In genomic region chr14:86339007-86339406, GRCm38 (mm10) we compare ENCODE assay signal across 16 mouse cellular contexts.
DNase-seq lines count a peak whose midpoint lies in the region; ATAC-seq lines count a peak whose summit lies in the region.
"Had no signal": no experiment of that assay in that cellular context is flagged by ENCODE, and none has a peak within 500 bp of the region (broad histone marks: within the 10 kb centered on the region; RNA-seq: fewer than 3 reads in every experiment).

No protein-coding gene starts in this region.

- peak; percentile 63 for ATAC-seq in heart, embryonic 16.5 days (replicated peaks; ENCODE audit: extremely low read depth, insufficient read depth, low FRiP score)
- ATAC-seq in midbrain, embryonic 11.5 days (ENCODE audit: low FRiP score) = no peak
- ATAC-seq in midbrain, embryonic 14.5 days (ENCODE audit: low FRiP score, low TSS enrichment) = no peak
- peak; percentile 89 for ATAC-seq in lung, embryonic 16.5 days (ENCODE audit: low read depth)
- ATAC-seq: CD4-positive, CD25-positive, alpha-beta regulatory T cell, adult 4 months; intestine, embryonic 16.5 days had no signal

- intact Hi-C loops in heart, postnatal 36 days (cut with DNase I) = loop anchor here (2.0 to 5.0 kb wide), 5 partner anchors 16 to 130 kb away; no protein-coding TSS in a partner anchor
- intact Hi-C loops in left cerebral cortex, postnatal 25 days (cut with DNase I) = loop anchor here (10.0 kb wide), 1 partner anchor 446 kb away; no protein-coding TSS in a partner anchor

- no peak overlapping the region for H3K4me3 ChIP-seq in heart, embryonic 16.5 days (ENCODE audit: low read length)
- H3K4me3 ChIP-seq in midbrain, embryonic 11.5 days (ENCODE audit: low read depth, low read length) = no peak overlapping the region
- no peak overlapping the region for H3K4me3 ChIP-seq in midbrain, embryonic 14.5 days (replicated peaks; ENCODE audit: low read depth, low read length)
- H3K4me3 ChIP-seq in lung, embryonic 16.5 days (ENCODE audit: low read length) = no peak overlapping the region
- H3K4me3 ChIP-seq: hindbrain, embryonic 13.5 days; limb, embryonic 15.5 days; neural tube, embryonic 12.5 days had no signal

- no peaks in the 10 kb centered on the region for H3K9me3 ChIP-seq in heart, embryonic 16.5 days (replicated peaks; ENCODE audit: control insufficient read depth, low read length)
- no peaks in the 10 kb centered on the region for H3K9me3 ChIP-seq in midbrain, embryonic 11.5 days (ENCODE audit: control insufficient read depth, low read length)
- no peaks in the 10 kb centered on the region for H3K9me3 ChIP-seq in midbrain, embryonic 14.5 days (ENCODE audit: control insufficient read depth, low read length)
- H3K9me3 ChIP-seq in lung, embryonic 16.5 days (ENCODE audit: control insufficient read depth, low read length) = no peaks in the 10 kb centered on the region
- H3K9me3 ChIP-seq: hindbrain, embryonic 13.5 days; limb, embryonic 15.5 days; neural tube, embryonic 12.5 days had no signal

- H3K4me2 ChIP-seq in heart, embryonic 16.5 days (ENCODE audit: low read depth, low read length) = no peak overlapping the region
- H3K4me2 ChIP-seq in midbrain, embryonic 11.5 days = no peak overlapping the region
- H3K4me2 ChIP-seq in midbrain, embryonic 14.5 days (ENCODE audit: low read length) = no peak overlapping the region
- H3K4me2 ChIP-seq in lung, embryonic 16.5 days (ENCODE audit: low read depth, low read length) = no peak overlapping the region
- H3K4me2 ChIP-seq: hindbrain, embryonic 13.5 days; limb, embryonic 15.5 days; neural tube, embryonic 12.5 days had no signal

- H3K27ac ChIP-seq in heart, embryonic 16.5 days (ENCODE audit: low read length) = no peak overlapping the region
- H3K27ac ChIP-seq in midbrain, embryonic 11.5 days (ENCODE audit: low read depth, low read length) = no peak overlapping the region
- H3K27ac ChIP-seq in midbrain, embryonic 14.5 days (replicated peaks; ENCODE audit: low read depth, low read length) = no peak overlapping the region
- H3K27ac ChIP-seq in lung, embryonic 16.5 days (ENCODE audit: low read length) = no peak overlapping the region
- H3K27ac ChIP-seq: hindbrain, embryonic 13.5 days; limb, embryonic 15.5 days; neural tube, embryonic 12.5 days had no signal

- H3K27me3 ChIP-seq in heart, embryonic 16.5 days (ENCODE audit: control insufficient read depth, insufficient read depth, low read length) = no peaks in the 10 kb centered on the region
- H3K27me3 ChIP-seq in midbrain, embryonic 11.5 days (ENCODE audit: control insufficient read depth, insufficient read depth, low read length) = no peaks in the 10 kb centered on the region
- no peaks in the 10 kb centered on the region for H3K27me3 ChIP-seq in midbrain, embryonic 14.5 days (ENCODE audit: control insufficient read depth, insufficient read depth, low read length)
- H3K27me3 ChIP-seq in lung, embryonic 16.5 days (ENCODE audit: control insufficient read depth, insufficient read depth, low read depth, low read length) = no peaks in the 10 kb centered on the region
- H3K27me3 ChIP-seq: hindbrain, embryonic 13.5 days; limb, embryonic 15.5 days; neural tube, embryonic 12.5 days had no signal

- no peaks in the 10 kb centered on the region for H3K4me1 ChIP-seq in heart, embryonic 16.5 days (ENCODE audit: control insufficient read depth, insufficient read depth, low read length)
- no peaks in the 10 kb centered on the region for H3K4me1 ChIP-seq in midbrain, embryonic 11.5 days (ENCODE audit: control insufficient read depth, insufficient read depth, low read length)
- H3K4me1 ChIP-seq in midbrain, embryonic 14.5 days (ENCODE audit: control insufficient read depth, insufficient read depth, low read length) = no peaks in the 10 kb centered on the region
- H3K4me1 ChIP-seq in lung, embryonic 16.5 days (replicated peaks; ENCODE audit: control insufficient read depth, insufficient read depth, low read length) = no peaks in the 10 kb centered on the region; the same call in 1 of the 2 replicates
- H3K4me1 ChIP-seq: hindbrain, embryonic 13.5 days; limb, embryonic 15.5 days; neural tube, embryonic 12.5 days had no signal

- WGBS in heart, embryonic 16.5 days = 61% methylated on average over 6 of the region's 6 CpGs
- 86% methylated on average over 6 of the region's 6 CpGs for WGBS in midbrain, embryonic 11.5 days
- 90% methylated on average over 6 of the region's 6 CpGs for WGBS in midbrain, embryonic 14.5 days
- 57% methylated on average over 6 of the region's 6 CpGs for WGBS in lung, embryonic 16.5 days

- H3K9ac ChIP-seq in heart, embryonic 16.5 days (ENCODE audit: low read length) = no peak overlapping the region
- H3K9ac ChIP-seq in midbrain, embryonic 11.5 days (ENCODE audit: low read length) = no peak overlapping the region
- H3K9ac ChIP-seq in midbrain, embryonic 14.5 days (replicated peaks; ENCODE audit: low read length) = no peak overlapping the region
- no peak overlapping the region for H3K9ac ChIP-seq in lung, embryonic 16.5 days (ENCODE audit: low read length)
- H3K9ac ChIP-seq: hindbrain, embryonic 13.5 days; limb, embryonic 15.5 days; neural tube, embryonic 12.5 days had no signal

- H3K36me3 ChIP-seq in heart, embryonic 16.5 days (ENCODE audit: control insufficient read depth, insufficient read depth) = no peaks in the 10 kb centered on the region
- no peaks in the 10 kb centered on the region for H3K36me3 ChIP-seq in midbrain, embryonic 11.5 days (ENCODE audit: control insufficient read depth, insufficient read depth, low read length)
- H3K36me3 ChIP-seq in midbrain, embryonic 14.5 days (ENCODE audit: control insufficient read depth, insufficient read depth, low read length) = no peaks in the 10 kb centered on the region
- no peaks in the 10 kb centered on the region for H3K36me3 ChIP-seq in lung, embryonic 16.5 days (ENCODE audit: control insufficient read depth, insufficient read depth, low read length)
- H3K36me3 ChIP-seq: hindbrain, embryonic 13.5 days; limb, embryonic 15.5 days; neural tube, embryonic 12.5 days had no signal

- no peak for DNase-seq in heart, postnatal 36 days
- DNase-seq in midbrain, embryonic 11.5 days (ENCODE audit: low spot score, missing footprints) = peak; percentile 56
- DNase-seq in midbrain, embryonic 14.5 days = no peak
- DNase-seq in left cerebral cortex, postnatal 25 days (ENCODE audit: low spot score in 2 of 2) = no peak
- no peak for DNase-seq in left cerebral cortex, adult 11 months (ENCODE audit: low spot score)
- DNase-seq: adrenal gland, adult 8-10 months; cerebellum, adult 8-10 months; layer of hippocampus, adult 9-11 months; right cerebral cortex, postnatal 4 days had no signal

Comparison
In these comparisons a context has a peak if more than half of its experiments do, and no peak if none do; other contexts are left out.
1. ATAC-seq: peak in heart, embryonic 16.5 days (single experiment) and lung, embryonic 16.5 days (single experiment); none in midbrain, embryonic 11.5 days (single experiment) and midbrain, embryonic 14.5 days (single experiment).